Mouse (Mus musculus): ENCODE results near the gene Cbfa2t2. TPM values are rescaled to one million over a fixed set of nuclear protein-coding genes. Genes with fewer than 3 reads are reported as not detected.

Cbfa2t2 gene
- polyA plus RNA-seq, 1 experiment = 12.6 TPM

DNA sequence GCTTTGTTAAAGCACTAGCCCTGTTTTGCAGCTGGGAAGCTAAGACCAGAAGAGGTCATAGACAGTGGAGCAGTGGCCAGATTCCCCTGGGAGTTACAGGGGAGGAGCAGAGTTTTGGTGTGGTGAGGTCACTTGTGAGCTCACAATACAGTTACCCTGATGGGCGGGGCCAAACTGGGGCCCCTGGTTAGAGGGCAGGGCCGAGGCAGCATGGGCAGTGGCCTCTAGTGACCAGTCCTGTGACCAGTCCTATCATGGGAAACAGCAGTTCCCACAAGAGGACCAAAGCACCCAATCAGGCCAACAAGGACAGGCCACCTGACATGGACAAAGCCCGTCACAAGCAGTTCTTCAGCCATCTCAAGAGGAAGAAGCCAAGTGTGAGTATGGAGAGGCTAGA, 112.4 kb downstream of the Cbfa2t2 start:
- Histone ChIP-seq H3K36me3 (ENCODE audit: control insufficient read depth, insufficient read depth, low read length) (no peaks in the 10 kb centered on the region), H3K27ac (ENCODE audit: control insufficient read depth, insufficient read depth, low read depth, low read length) (peak overlapping the region; percentile 91), H3K4me3 (ENCODE audit: control insufficient read depth, low read depth, low read length) (peak overlapping the region; percentile 93), H3K4me1 (ENCODE audit: control insufficient read depth, insufficient read depth, low read length) (peaks cover 13% of the 10 kb centered on the region), H3K27me3 (ENCODE audit: control insufficient read depth, insufficient read depth, low read length) (no peaks in the 10 kb centered on the region)
- no peak for TF ChIP-seq CTCF (IDR thresholded peaks at IDR 0.05; ENCODE audit: control insufficient read depth, insufficient read depth, insufficient replicate concordance, low read depth, low read length)
- peak; percentile 90; the same call in 1 of the 2 replicates for TF ChIP-seq POLR2A (IDR thresholded peaks at IDR 0.05; ENCODE audit: control insufficient read depth, low read depth, low read length)

DNA sequence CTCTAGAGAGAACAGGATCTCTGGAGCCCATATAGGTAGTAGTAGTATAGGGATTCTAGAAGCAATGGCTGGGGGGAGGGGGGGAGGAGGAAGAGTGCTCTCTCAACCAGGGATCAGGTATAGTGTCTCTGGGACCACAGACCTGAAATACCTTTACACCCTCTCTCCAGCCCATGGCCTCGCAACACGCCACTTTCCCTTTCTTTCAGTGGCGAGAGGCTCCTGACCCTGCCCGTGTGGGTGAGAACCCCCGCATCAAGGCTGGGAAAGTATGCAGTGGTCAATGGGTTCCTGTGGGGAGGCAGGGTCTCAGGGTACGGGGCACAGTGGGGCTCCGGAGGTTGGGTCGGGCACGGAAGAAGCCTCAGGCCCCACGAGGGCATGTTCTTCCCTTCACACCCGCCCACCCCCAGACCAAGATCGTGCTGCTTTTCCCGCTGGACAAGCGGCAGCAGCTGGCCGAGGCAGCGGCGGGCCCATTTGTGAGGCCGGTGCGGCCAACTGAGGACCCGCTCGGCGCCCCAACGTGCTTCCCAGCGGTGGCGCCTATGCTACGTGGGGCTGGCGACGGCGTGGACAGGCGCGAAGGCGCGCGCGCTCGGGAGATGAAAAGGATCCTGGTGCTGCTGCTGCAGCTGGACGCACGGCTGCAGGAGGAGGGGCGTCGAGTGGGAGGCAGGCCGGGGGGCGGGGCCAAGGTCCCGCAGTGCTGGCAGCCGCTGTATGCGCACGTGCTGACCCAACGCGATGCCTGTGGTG, 113.0 kb downstream of the Cbfa2t2 start:
- Histone ChIP-seq H3K27ac (ENCODE audit: control insufficient read depth, insufficient read depth, low read depth, low read length) (peak overlapping the region; percentile 91), H3K4me1 (ENCODE audit: control insufficient read depth, insufficient read depth, low read length) (peaks cover 13% of the 10 kb centered on the region), H3K27me3 (ENCODE audit: control insufficient read depth, insufficient read depth, low read length) (no peaks in the 10 kb centered on the region), H3K36me3 (ENCODE audit: control insufficient read depth, insufficient read depth, low read length) (no peaks in the 10 kb centered on the region), H3K4me3 (ENCODE audit: control insufficient read depth, low read depth, low read length) (peak overlapping the region; percentile 93)
- TF ChIP-seq CTCF (IDR thresholded peaks at IDR 0.05; ENCODE audit: control insufficient read depth, insufficient read depth, insufficient replicate concordance, low read depth, low read length) (no peak), POLR2A (IDR thresholded peaks at IDR 0.05; ENCODE audit: control insufficient read depth, low read depth, low read length) (peak; percentile 56; the same call in 1 of the 2 replicates)

GRCm38 (mm10) chr2:154549886-154550189, 113.6 kb downstream of the Cbfa2t2 start:
- H3K4me3 ChIP-seq (ENCODE audit: control insufficient read depth, low read depth, low read length) = peak overlapping the region; percentile 93
- H3K36me3 ChIP-seq (ENCODE audit: control insufficient read depth, insufficient read depth, low read length) = no peaks in the 10 kb centered on the region
- H3K27ac ChIP-seq (ENCODE audit: control insufficient read depth, insufficient read depth, low read depth, low read length) = no peak overlapping the region; the same call in 1 of the 2 replicates
- peaks cover 13% of the 10 kb centered on the region for H3K4me1 ChIP-seq (ENCODE audit: control insufficient read depth, insufficient read depth, low read length)
- peak; percentile 7; the same call in 1 of the 2 replicates for TF ChIP-seq POLR2A (IDR thresholded peaks at IDR 0.05; ENCODE audit: control insufficient read depth, low read depth, low read length)
- no peak for TF ChIP-seq CTCF (IDR thresholded peaks at IDR 0.05; ENCODE audit: control insufficient read depth, insufficient read depth, insufficient replicate concordance, low read depth, low read length)
- no peaks in the 10 kb centered on the region for H3K27me3 ChIP-seq (ENCODE audit: control insufficient read depth, insufficient read depth, low read length)

DNA sequence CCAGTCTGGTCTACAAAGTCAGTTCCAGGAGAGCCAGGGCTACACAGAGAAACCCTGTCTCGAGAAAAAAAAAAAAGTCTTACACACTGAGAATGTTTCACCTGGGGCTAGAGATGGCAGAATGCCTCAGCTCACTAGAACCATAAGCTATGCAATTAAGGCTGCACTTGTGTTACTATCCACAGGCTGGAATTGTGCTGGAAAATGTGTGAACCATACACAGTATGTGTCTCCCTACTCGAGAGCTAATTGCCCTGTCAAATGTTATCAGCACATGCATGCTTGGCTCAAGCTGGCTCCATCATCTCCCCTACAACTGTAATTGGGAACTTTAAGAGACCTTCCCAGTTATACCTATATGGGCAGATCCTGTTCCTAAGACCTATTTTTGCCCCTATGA, 114.7 kb downstream of the Cbfa2t2 start:
- Histone ChIP-seq H3K4me1 (ENCODE audit: control insufficient read depth, insufficient read depth, low read length) (peaks cover 13% of the 10 kb centered on the region), H3K4me3 (ENCODE audit: control insufficient read depth, low read depth, low read length) (peak overlapping the region; percentile 93), H3K27ac (ENCODE audit: control insufficient read depth, insufficient read depth, low read depth, low read length) (no peak overlapping the region), H3K27me3 (ENCODE audit: control insufficient read depth, insufficient read depth, low read length) (no peaks in the 10 kb centered on the region), H3K36me3 (ENCODE audit: control insufficient read depth, insufficient read depth, low read length) (no peaks in the 10 kb centered on the region)
- TF ChIP-seq POLR2A (IDR thresholded peaks at IDR 0.05; ENCODE audit: control insufficient read depth, low read depth, low read length) (no peak), CTCF (IDR thresholded peaks at IDR 0.05; ENCODE audit: control insufficient read depth, insufficient read depth, insufficient replicate concordance, low read depth, low read length) (no peak)

GRCm38 (mm10) chr2:154551476-154551875, 115.2 kb downstream of the Cbfa2t2 start, which contains the start of gene Actl10:
Gene Actl10 (plus strand): TSS chr2:154551776.
- peak within 1 kb of the TSS; percentile 93 for H3K4me3 ChIP-seq (ENCODE audit: control insufficient read depth, low read depth, low read length)
- peaks cover 13% of the 10 kb centered on the region for H3K4me1 ChIP-seq (ENCODE audit: control insufficient read depth, insufficient read depth, low read length)
- no peaks in the 10 kb centered on the region for H3K27me3 ChIP-seq (ENCODE audit: control insufficient read depth, insufficient read depth, low read length)
- no peak for TF ChIP-seq CTCF (IDR thresholded peaks at IDR 0.05; ENCODE audit: control insufficient read depth, insufficient read depth, insufficient replicate concordance, low read depth, low read length)
- peak; percentile 70; the same call in 1 of the 2 replicates for TF ChIP-seq POLR2A (IDR thresholded peaks at IDR 0.05; ENCODE audit: control insufficient read depth, low read depth, low read length)
- H3K27ac ChIP-seq (ENCODE audit: control insufficient read depth, insufficient read depth, low read depth, low read length) = peak within 1 kb of the TSS; percentile 34
- H3K36me3 ChIP-seq (ENCODE audit: control insufficient read depth, insufficient read depth, low read length) = no peaks in the 10 kb centered on the region

GRCm38 (mm10) chr2:154551927-154552326, 115.6 kb downstream of the Cbfa2t2 start:
- TF ChIP-seq CTCF (IDR thresholded peaks at IDR 0.05; ENCODE audit: control insufficient read depth, insufficient read depth, insufficient replicate concordance, low read depth, low read length) (no peak), POLR2A (IDR thresholded peaks at IDR 0.05; ENCODE audit: control insufficient read depth, low read depth, low read length) (no peak)
- peak overlapping the region; percentile 34 for H3K27ac ChIP-seq (ENCODE audit: control insufficient read depth, insufficient read depth, low read depth, low read length)
- peak overlapping the region; percentile 93 for H3K4me3 ChIP-seq (ENCODE audit: control insufficient read depth, low read depth, low read length)
- H3K36me3 ChIP-seq (ENCODE audit: control insufficient read depth, insufficient read depth, low read length) = no peaks in the 10 kb centered on the region
- H3K27me3 ChIP-seq (ENCODE audit: control insufficient read depth, insufficient read depth, low read length) = no peaks in the 10 kb centered on the region
- H3K4me1 ChIP-seq (ENCODE audit: control insufficient read depth, insufficient read depth, low read length) = peaks cover 16% of the 10 kb centered on the region

DNA sequence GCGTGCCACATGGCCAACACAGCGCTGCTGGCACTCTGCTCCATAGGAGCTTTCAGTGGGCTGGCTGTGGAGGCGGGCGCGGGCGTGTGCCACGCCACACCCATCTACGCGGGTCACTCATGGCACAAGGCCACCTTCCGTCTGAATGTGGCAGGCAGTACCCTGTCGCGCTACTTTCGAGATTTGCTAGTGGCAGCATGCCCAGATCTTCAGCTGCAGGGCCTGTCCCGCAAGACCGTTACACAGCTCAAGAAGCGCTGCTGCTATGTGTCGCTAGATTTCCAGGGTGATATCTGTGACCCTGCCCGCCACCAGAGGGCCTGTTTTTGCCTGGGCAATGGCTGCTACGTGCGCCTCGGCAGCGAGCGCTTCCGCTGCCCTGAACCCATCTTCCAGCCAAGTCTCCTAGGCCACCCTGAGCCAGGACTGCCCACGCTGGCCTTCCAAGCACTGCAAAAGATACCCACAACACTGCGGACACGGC, 116.2 kb downstream of the Cbfa2t2 start:
- H3K36me3 ChIP-seq (ENCODE audit: control insufficient read depth, insufficient read depth, low read length) = no peaks in the 10 kb centered on the region
- H3K4me3 ChIP-seq (ENCODE audit: control insufficient read depth, low read depth, low read length) = peak overlapping the region; percentile 93
- H3K27me3 ChIP-seq (ENCODE audit: control insufficient read depth, insufficient read depth, low read length) = no peaks in the 10 kb centered on the region
- H3K4me1 ChIP-seq (ENCODE audit: control insufficient read depth, insufficient read depth, low read length) = peaks cover 19% of the 10 kb centered on the region
- TF ChIP-seq CTCF (IDR thresholded peaks at IDR 0.05; ENCODE audit: control insufficient read depth, insufficient read depth, insufficient replicate concordance, low read depth, low read length) (no peak; the same call in 1 of the 2 replicates), POLR2A (IDR thresholded peaks at IDR 0.05; ENCODE audit: control insufficient read depth, low read depth, low read length) (no peak)
- H3K27ac ChIP-seq (ENCODE audit: control insufficient read depth, insufficient read depth, low read depth, low read length) = peak overlapping the region; percentile 0; the same call in 1 of the 2 replicates

Measured in testis, adult 2 months (tissue).